13 mouse cellular contexts compared by ENCODE assay signal in genomic region chr11:98829875-98830274, GRCm38 (mm10). TPM values are rescaled to one million over a fixed set of nuclear protein-coding genes. Genes with fewer than 3 reads are reported as not detected.
DNase-seq lines count a peak whose midpoint lies in the region; ATAC-seq and TF ChIP-seq lines count a peak whose summit lies in the region.
"Had no signal": no experiment of that assay in that cellular context is flagged by ENCODE, and none has a peak within 500 bp of the region (broad histone marks: within the 10 kb centered on the region; RNA-seq: fewer than 3 reads in every experiment).

No protein-coding gene starts in this region.

- H3K79me2 ChIP-seq in heart, adult 2 months (replicated peaks; ENCODE audit: control insufficient read depth, insufficient read depth, low read length): no peaks in the 10 kb centered on the region; the same call in 1 of the 2 replicates

- no peaks in the 10 kb centered on the region for H3K9me3 ChIP-seq in heart, embryonic 12.5 days (replicated peaks)
- H3K9me3 ChIP-seq: embryonic facial prominence, embryonic 12.5 days; forebrain, embryonic 15.5 days; heart, embryonic 13.5 days; hindbrain, embryonic 15.5 days had no signal

- WGBS in heart, adult 2 months: 75% methylated on average over 4 of the region's 4 CpGs
- 85% methylated on average over 4 of the region's 4 CpGs for WGBS in heart, embryonic 12.5 days

- DNase-seq in cerebellum, adult 9-11 months: peak; percentile 52
- no peak for DNase-seq in cerebellum, adult 8-10 months
- DNase-seq in heart, adult 2 months: no peak
- DNase-seq in left cerebral cortex, adult 2 months (ENCODE audit: extremely low spot score in 1 of 2, low spot score in 2 of 2): no peak
- no peak for DNase-seq in left cerebral cortex, adult 18-20 months (ENCODE audit: low spot score in 2 of 2)
- DNase-seq: gastrocnemius, postnatal 10 days; kidney, adult 11 months had no signal

- no peaks in the 10 kb centered on the region for H3K27me3 ChIP-seq in heart, adult 2 months (ENCODE audit: control insufficient read depth, insufficient read depth, low read length)
- no peaks in the 10 kb centered on the region for H3K27me3 ChIP-seq in heart, embryonic 12.5 days (replicated peaks)
- H3K27me3 ChIP-seq: embryonic facial prominence, embryonic 12.5 days; forebrain, embryonic 15.5 days; heart, embryonic 13.5 days; hindbrain, embryonic 15.5 days had no signal

- H3K4me3 ChIP-seq in heart, adult 2 months: no peak overlapping the region
- H3K4me3 ChIP-seq in heart, embryonic 12.5 days: no peak overlapping the region
- H3K4me3 ChIP-seq in left cerebral cortex, adult 2 months: no peak overlapping the region
- H3K4me3 ChIP-seq: embryonic facial prominence, embryonic 12.5 days; forebrain, embryonic 15.5 days; heart, embryonic 13.5 days; hindbrain, embryonic 15.5 days had no signal

- no peak for TF ChIP-seq EP300 in heart, adult 2 months (IDR thresholded peaks at IDR 0.05; ENCODE audit: insufficient read depth, low read depth, low read length)

- no peak for TF ChIP-seq POLR2A in heart, adult 2 months (IDR thresholded peaks at IDR 0.05; ENCODE audit: insufficient read depth, low read depth, low read length)

- H3K4me2 ChIP-seq in heart, embryonic 12.5 days: no peak overlapping the region
- H3K4me2 ChIP-seq: embryonic facial prominence, embryonic 12.5 days; forebrain, embryonic 15.5 days; heart, embryonic 13.5 days; hindbrain, embryonic 15.5 days had no signal

- no peak overlapping the region for H3K9ac ChIP-seq in heart, adult 2 months (ENCODE audit: low read depth, low read length)
- no peak overlapping the region for H3K9ac ChIP-seq in heart, embryonic 12.5 days
- H3K9ac ChIP-seq: embryonic facial prominence, embryonic 12.5 days; forebrain, embryonic 15.5 days; heart, embryonic 13.5 days; hindbrain, embryonic 15.5 days had no signal

- no peak for ATAC-seq in heart, embryonic 12.5 days (ENCODE audit: insufficient number of reproducible peaks, low FRiP score)
- ATAC-seq in megakaryocyte-erythroid progenitor cell, adult 5-6 weeks (replicated peaks; ENCODE audit: low FRiP score, low TSS enrichment, poor library complexity, severe bottlenecking): no peak
- ATAC-seq: forebrain, embryonic 15.5 days had no signal

- intact Hi-C loops in heart, adult 2 months (cut with DNase I): loop anchor here (1.0 to 2.0 kb wide), 2 partner anchors 35 to 130 kb away; partner anchors contain the start of gene Msl1
- intact Hi-C loops in left cerebral cortex, adult 2 months (cut with DNase I): loop anchor here (2.0 kb wide), 1 partner anchor 129 kb away; the partner anchor contains the start of gene Csf3

- TF ChIP-seq CTCF in heart, adult 2 months (IDR thresholded peaks at IDR 0.05): no peak
- no peak for TF ChIP-seq CTCF in left cerebral cortex, adult 2 months (IDR thresholded peaks at IDR 0.05)

- peaks cover 5% of the 10 kb centered on the region for H3K4me1 ChIP-seq in heart, adult 2 months (ENCODE audit: control insufficient read depth, insufficient read depth, low read length)
- H3K4me1 ChIP-seq in heart, embryonic 12.5 days (replicated peaks): no peaks in the 10 kb centered on the region
- H3K4me1 ChIP-seq: embryonic facial prominence, embryonic 12.5 days; forebrain, embryonic 15.5 days; heart, embryonic 13.5 days; hindbrain, embryonic 15.5 days had no signal

- peak overlapping the region; percentile 56 for H3K27ac ChIP-seq in heart, adult 2 months
- no peak overlapping the region for H3K27ac ChIP-seq in heart, embryonic 12.5 days (ENCODE audit: poor library complexity, severe bottlenecking)
- peak overlapping the region; percentile 69 for H3K27ac ChIP-seq in left cerebral cortex, adult 2 months
- H3K27ac ChIP-seq: embryonic facial prominence, embryonic 12.5 days; forebrain, embryonic 15.5 days; heart, embryonic 13.5 days; hindbrain, embryonic 15.5 days had no signal

- peaks cover 13% of the 10 kb centered on the region for H3K36me3 ChIP-seq in heart, adult 2 months (ENCODE audit: control insufficient read depth, insufficient read depth, low read length)
- H3K36me3 ChIP-seq in heart, embryonic 12.5 days: peaks cover 94% of the 10 kb centered on the region

RNA-seq across cellular contexts. Expression of gene Rapgefl1, which starts 6.7 kb away (rescaled TPM):
- total RNA-seq in heart, adult 2 months (2021): under 1 TPM; 0.50 to 0.77 TPM
- 2.8 and 3.0 TPM in 2 replicates for polyA plus RNA-seq in heart, adult 2 months (2012; rRNA removed)
- 0.51 and 1.0 TPM in 2 replicates for polyA plus RNA-seq in heart, embryonic 12.5 days (2016; fragmentation: Nextera tagmentation; extraction: Ambion mirVana)
- 100 to 1,000 TPM; 144 to 153 TPM for total RNA-seq in left cerebral cortex, adult 2 months (2021)
- 100 to 1,000 TPM; 133 to 139 TPM for total RNA-seq in left cerebral cortex, adult 18-20 months (2021)
- total RNA-seq in megakaryocyte-erythroid progenitor cell, adult 5-6 weeks (2014; fragmentation: Nextera tagmentation): 2.2 TPM in 1 of 2 replicates, not detected in the other
- total RNA-seq in megakaryocyte-erythroid progenitor cell, adult 5-6 weeks (2017): 1.7 TPM in 1 of 2 replicates, not detected in the other

RNA-seq across cellular contexts. Expression of gene Casc3, which starts 25.2 kb away (rescaled TPM):
- 10 to 100 TPM; 18.7 to 20.7 TPM for total RNA-seq in heart, adult 2 months (2021)
- 17.5 and 25.2 TPM in 2 replicates for polyA plus RNA-seq in heart, adult 2 months (2012; rRNA removed)
- polyA plus RNA-seq in heart, embryonic 12.5 days (2016; fragmentation: Nextera tagmentation; extraction: Ambion mirVana): 31.8 and 33.3 TPM in 2 replicates
- 10 to 100 TPM; 53.0 to 57.6 TPM for total RNA-seq in left cerebral cortex, adult 2 months (2021)
- 10 to 100 TPM; 53.0 to 57.3 TPM for total RNA-seq in left cerebral cortex, adult 18-20 months (2021)
- 47.6 and 51.8 TPM in 2 replicates for total RNA-seq in megakaryocyte-erythroid progenitor cell, adult 5-6 weeks (2014; fragmentation: Nextera tagmentation)
- total RNA-seq in megakaryocyte-erythroid progenitor cell, adult 5-6 weeks (2017): 37.4 and 53.5 TPM in 2 replicates

RNA-seq across cellular contexts. Expression of gene Wipf2, which starts 33.6 kb away (rescaled TPM):
- total RNA-seq in heart, adult 2 months (2021): 1 to 10 TPM; 9.1 to 9.6 TPM
- 4.0 and 5.1 TPM in 2 replicates for polyA plus RNA-seq in heart, adult 2 months (2012; rRNA removed)
- 3.0 and 3.3 TPM in 2 replicates for polyA plus RNA-seq in heart, embryonic 12.5 days (2016; fragmentation: Nextera tagmentation; extraction: Ambion mirVana)
- 10 to 100 TPM; 72.7 to 73.9 TPM for total RNA-seq in left cerebral cortex, adult 2 months (2021)
- 10 to 100 TPM; 73.3 to 75.5 TPM for total RNA-seq in left cerebral cortex, adult 18-20 months (2021)
- total RNA-seq in megakaryocyte-erythroid progenitor cell, adult 5-6 weeks (2014; fragmentation: Nextera tagmentation): 23.5 and 26.9 TPM in 2 replicates
- 3.6 and 4.4 TPM in 2 replicates for total RNA-seq in megakaryocyte-erythroid progenitor cell, adult 5-6 weeks (2017)

RNA-seq across cellular contexts. Expression of gene Msl1, which starts 34.6 kb away (rescaled TPM):
- total RNA-seq in heart, adult 2 months (2021): 10 to 100 TPM; 68.9 to 75.3 TPM
- 21.9 and 44.4 TPM in 2 replicates for polyA plus RNA-seq in heart, adult 2 months (2012; rRNA removed)
- polyA plus RNA-seq in heart, embryonic 12.5 days (2016; fragmentation: Nextera tagmentation; extraction: Ambion mirVana): 20.3 and 21.4 TPM in 2 replicates
- total RNA-seq in left cerebral cortex, adult 2 months (2021): 100 to 1,000 TPM; 178 to 192 TPM
- total RNA-seq in left cerebral cortex, adult 18-20 months (2021): 100 to 1,000 TPM; 182 to 185 TPM
- 58.6 and 74.8 TPM in 2 replicates for total RNA-seq in megakaryocyte-erythroid progenitor cell, adult 5-6 weeks (2014; fragmentation: Nextera tagmentation)
- total RNA-seq in megakaryocyte-erythroid progenitor cell, adult 5-6 weeks (2017): 57.8 and 68.3 TPM in 2 replicates

RNA-seq across cellular contexts. Expression of gene Nr1d1, which starts 54.7 kb away (rescaled TPM):
- total RNA-seq in heart, adult 2 months (2021): 100 to 1,000 TPM in 1 of 2 experiments, 10 to 100 TPM in 1; 35.5 to 111 TPM
- 190 and 208 TPM in 2 replicates for polyA plus RNA-seq in heart, adult 2 months (2012; rRNA removed)
- polyA plus RNA-seq in heart, embryonic 12.5 days (2016; fragmentation: Nextera tagmentation; extraction: Ambion mirVana): 6.4 TPM in 2 replicates
- total RNA-seq in left cerebral cortex, adult 2 months (2021): 100 to 1,000 TPM in 1 of 2 experiments, 10 to 100 TPM in 1; 91.9 to 153 TPM
- total RNA-seq in left cerebral cortex, adult 18-20 months (2021): 100 to 1,000 TPM in 1 of 2 experiments, 10 to 100 TPM in 1; 87.2 to 122 TPM
- total RNA-seq in megakaryocyte-erythroid progenitor cell, adult 5-6 weeks (2014; fragmentation: Nextera tagmentation): 4.1 and 8.0 TPM in 2 replicates
- total RNA-seq in megakaryocyte-erythroid progenitor cell, adult 5-6 weeks (2017): 0.34 and 1.3 TPM in 2 replicates

Comparison
In these comparisons a context has a peak if more than half of its experiments do, and no peak if none do; other contexts are left out.
1. RNA of gene Rapgefl1, which starts 6.7 kb away (total RNA-seq): 144 to 153 TPM in left cerebral cortex, adult 2 months and 133 to 139 TPM in left cerebral cortex, adult 18-20 months; 1.7 to 2.2 TPM in megakaryocyte-erythroid progenitor cell, adult 5-6 weeks and 0.50 to 0.77 TPM in heart, adult 2 months; every median in the first group is over 10 times any median in the second.